Mouse (Mus musculus) urinary bladder, postnatal 25 days (tissue): ENCODE measurements around the gene Sec22c.

Source experiments
- DNase-seq: peaks from one replicate; pipeline ENCODE4 v3.0.0; 2022; ENCODE audit warnings: low spot score

Gene Sec22c

DNA sequence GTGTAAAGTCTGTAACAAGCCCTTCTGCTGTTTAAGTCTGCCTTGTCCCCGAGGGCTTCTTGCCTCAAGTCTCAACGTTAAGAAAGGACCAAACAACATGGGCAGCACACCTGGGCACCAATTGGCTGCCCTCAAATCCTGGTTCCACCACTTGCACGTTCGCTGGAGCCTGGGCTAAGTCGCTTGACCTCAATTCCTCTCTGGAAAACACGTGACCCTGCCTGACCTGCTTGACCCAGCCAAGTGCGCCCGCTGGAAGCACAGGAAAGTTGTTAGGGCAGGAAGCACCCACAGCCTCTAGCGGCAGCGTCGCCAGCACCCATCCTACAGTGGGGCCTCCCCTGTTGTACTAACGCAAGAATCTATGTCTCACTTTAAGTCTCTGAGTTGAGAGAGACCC, 10.6 kb downstream of the Sec22c start:
- no peak for DNase-seq

DNA sequence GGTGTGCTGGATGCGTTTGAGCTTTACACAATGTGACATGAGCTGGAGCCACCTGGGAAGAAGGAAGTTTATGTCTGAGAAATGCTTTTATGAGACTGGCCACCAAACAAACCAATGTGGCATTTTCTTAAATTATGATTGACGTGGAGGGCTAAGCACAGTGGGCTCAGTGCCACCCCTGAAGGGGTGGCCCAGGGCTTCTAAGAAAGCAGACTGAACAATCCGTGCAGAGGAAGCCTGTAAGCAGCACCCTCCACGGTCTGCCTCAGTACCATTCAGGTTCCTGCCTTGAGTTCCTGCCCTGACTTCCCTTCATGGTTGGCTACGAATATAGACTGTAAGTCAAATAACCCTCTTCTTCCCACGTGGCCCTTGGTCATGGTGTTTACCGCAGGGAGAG, 14.6 kb downstream of the Sec22c start:
- no peak for DNase-seq

DNA sequence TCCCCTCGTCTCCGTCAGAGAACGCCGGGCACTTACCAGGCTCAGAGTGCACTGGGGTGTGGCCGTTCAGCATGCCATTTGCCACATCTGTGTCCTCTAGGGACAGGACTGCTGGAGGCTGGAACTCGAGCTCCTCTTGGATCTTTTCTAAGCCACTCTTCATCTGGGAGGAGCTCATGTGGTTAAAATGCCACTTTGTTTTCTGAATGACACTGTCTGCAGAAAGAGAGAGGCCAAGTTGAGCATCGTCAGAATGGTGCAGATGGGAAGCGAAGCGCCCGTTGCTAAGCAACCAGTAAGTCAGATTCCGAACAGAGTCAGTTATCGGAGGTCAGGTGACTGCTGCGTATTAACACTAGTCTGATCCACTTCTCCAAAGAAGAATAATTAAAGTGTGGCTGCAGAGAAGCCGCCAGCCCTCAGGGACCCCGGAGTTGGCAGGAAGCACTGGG, 15.1 kb downstream of the Sec22c start:
- DNase-seq: no peak

DNA sequence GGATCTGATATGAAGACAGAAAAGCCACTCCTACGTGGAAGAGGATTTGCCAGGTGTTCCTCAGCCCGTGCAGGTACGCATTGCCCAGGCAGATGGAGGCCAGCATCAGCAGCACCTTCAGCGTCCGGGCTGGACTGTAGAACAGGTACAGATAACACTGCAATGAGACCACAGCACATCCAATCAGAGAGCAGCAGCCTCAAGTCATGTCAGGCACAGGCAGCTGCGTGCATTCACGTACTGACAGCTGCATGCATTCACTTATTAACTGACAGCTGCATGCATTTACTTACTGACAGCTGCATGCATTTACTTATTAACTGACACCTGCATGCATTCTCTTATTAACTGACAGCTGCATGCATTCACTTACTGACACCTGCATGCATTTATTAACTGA, 20.6 kb downstream of the Sec22c start:
- no peak for DNase-seq

DNA sequence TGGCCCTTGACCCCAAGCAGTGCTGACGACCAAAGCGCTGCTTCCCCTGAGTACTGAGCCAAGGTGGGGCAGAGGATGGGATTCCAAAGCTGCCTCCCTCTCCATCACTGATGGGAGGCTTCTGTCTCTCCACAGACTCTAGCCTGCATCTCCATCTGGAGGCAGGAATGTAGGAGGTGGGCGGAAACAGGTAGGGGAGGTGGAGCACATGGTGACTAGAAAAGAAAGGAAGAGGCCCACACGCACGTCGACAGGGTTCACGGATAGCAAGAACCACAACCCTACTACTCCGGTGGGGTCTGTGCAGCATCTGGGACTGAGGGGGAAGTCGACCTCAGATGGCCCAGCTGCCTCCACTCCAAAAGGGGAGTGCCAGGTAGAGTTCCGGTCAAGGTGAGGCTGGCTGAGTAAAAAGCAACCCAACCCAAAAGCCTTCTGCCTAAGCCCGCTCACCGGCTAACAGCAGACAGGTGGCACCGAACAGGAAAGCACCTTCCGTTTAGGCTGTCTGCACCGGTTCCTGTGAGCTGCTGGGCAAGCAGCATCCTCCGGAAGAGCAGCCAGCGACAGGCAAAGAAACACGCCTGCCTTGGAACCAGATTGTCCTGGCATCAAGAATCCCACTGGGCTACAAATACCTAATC, 23.1 kb downstream of the Sec22c start:
- no peak for DNase-seq

DNA sequence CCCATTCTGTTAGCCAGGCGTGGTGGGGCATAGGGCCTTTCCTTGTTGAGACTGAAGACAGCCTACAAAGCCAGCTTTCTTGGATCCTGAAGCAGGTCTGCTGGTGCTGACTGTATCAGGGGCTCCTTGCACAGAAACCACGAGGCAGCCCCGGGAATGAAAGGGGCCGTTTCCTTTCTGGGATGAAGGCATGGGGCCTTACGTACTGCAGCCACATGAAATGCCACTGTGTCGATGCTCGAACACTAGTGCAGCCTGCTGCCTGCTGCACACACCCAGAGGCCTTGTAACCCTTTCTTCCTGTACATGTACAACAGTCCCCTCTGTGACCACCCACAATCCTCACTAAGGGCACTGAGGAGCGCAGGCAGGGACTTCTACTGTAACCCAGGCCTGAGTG, 24.1 kb downstream of the Sec22c start:
- no peak for DNase-seq

DNA sequence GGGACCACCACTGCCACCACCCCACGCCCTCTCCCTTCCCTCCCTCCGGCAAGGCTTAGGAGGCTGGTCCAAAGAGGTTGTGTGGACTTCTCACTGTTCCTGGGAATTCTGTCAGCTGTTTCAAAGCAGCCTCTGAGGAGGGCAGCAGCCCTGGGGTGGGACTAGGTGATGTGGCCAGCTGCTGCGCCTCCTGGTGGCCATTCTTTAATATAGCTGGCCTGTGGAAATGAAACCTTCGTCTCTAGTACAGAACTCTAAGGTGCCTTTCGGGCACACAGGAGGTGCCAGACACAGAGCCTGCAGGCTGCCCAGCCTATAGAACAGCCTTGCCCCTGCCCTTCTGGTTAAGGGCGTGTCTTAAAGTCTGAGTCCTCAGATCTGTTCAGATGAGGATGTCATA, 25.7 kb downstream of the Sec22c start:
- peak; percentile 43 for DNase-seq

DNA sequence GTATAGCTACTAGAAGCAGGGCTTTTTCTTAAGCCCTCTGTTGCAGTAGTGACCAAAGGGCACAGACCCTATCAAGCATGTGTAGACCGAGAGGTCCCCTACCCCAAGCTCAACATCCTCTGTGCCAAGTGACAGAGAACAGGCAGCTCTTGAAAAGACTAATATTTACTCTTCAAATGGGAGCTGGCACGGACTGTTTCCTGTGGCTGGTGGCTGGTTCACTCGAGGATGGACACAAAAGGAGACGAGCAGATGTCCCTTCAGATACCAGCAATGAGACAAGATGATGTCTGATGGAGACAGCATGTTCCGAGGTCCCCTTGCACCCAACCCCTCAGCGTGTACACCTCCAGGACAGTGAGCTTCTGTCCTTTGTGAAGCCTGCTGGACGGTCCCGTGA, 27.8 kb downstream of the Sec22c start:
- no peak for DNase-seq

DNA sequence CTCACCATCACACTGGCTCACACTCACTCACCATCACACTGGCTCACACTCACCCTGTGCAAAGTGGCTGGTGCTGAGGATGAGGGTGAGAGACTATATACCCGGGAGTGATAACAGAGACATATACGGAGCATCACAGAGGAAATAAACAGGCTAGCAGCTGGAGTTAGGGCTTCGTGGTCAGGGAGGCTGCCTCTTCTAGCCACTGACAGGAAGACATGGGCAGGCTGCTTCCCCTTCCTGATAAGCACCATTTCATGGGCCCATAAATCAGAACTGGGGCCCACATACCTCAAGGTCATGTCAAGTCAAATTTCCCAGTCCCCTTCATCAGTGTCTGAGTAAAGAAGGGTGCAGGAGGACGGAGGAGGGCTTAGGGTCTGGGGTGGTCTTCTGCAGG, 28.2 kb downstream of the Sec22c start:
- DNase-seq: no peak

DNA sequence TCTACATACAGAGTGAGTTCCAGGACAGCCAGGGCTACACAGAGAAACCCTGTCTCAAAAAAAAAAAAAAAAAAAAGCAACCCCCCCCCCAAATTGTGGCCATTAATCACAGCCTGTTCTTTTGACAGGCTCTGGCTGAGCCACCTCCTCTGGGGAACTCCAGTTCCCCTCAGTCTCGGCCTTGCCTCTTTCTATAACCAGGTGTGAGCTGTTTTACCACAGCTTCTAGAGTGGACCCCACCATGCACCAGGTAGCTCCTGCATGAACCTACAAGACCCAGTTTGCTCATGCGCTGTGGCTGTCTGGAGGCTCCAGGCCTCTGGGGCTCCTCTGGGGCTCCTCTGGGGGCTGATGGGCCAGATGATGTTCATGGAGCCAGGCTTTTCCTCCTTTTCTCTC, 29.7 kb downstream of the Sec22c start:
- DNase-seq: no peak

DNA sequence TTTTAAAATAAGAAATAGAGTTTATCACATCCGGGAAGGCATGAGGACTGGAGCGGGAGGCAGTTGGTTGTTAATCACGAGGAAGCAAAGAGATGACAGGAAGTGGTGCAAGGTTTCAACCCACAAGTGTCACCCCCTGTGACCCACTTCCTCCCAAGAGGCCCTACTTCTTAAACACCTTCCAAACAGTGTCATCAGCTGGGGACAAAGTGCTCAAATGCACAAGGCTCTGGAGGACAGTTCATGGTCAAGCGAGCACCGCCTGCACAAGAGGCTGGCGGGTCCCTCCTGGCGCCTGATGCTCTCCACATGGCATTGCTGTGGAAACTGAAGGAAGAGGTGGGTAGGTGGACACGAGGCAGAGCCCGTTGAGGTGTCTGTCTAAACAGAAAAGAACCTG, 30.3 kb downstream of the Sec22c start:
- no peak for DNase-seq

DNA sequence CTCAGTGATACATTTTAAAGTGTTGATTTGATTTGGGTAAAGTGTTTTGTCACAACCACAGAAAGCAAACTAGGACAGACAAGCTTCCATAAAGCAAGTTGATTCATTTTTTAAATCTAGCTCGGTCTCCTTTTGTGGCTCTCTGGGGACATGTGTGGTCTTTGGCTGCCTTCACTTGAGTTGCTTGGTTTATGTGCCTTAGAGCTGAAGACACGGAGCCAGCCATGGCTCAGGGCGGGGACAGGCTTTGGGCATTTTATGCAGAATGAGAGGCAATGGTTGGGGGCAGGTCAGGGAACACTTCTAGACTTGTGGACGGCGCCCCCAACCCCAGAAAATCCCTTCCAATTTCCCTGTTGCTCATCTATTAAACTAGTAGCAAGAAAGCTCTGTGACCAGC, 31.6 kb downstream of the Sec22c start:
- no peak for DNase-seq

DNA sequence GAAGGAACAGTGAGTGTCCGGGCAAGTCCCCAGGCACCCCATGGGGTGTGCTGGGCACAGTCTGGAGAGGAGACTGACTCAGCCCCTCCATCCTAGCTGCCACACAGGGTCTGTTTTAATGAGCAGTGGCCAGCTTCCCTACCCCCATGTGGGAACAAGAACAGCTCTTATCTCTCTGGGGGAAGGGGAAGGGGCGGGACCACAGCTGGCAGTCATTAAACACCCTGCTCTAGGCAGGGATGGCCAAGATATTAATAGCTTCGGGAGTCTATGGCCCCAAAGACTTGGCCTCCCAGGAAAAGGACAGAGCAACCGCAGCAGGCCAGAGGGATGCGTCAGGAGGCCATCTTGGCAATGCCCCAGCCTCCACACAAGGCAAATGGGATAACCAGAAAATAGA, 33.0 kb downstream of the Sec22c start:
- no peak for DNase-seq

DNA sequence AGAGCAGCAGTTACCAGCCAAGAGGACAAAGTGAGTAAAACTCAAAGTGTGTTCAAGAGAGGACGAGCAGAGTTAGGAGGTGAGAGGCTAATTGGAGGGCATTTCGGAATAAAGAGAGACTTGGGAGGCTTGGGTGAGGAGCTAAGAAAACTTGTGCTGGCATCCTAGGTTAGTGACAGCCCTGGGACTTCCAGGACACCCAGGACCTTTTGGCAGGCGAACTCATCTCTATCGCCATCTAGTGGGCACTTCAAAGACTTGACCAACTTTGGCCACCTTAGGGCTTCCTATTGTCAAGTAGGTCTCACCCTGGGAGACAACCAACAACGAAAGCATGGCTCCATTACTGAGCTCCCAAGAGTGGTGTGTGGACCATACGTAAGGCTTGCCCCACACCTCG, 34.0 kb downstream of the Sec22c start:
- DNase-seq: peak; percentile 22

DNA sequence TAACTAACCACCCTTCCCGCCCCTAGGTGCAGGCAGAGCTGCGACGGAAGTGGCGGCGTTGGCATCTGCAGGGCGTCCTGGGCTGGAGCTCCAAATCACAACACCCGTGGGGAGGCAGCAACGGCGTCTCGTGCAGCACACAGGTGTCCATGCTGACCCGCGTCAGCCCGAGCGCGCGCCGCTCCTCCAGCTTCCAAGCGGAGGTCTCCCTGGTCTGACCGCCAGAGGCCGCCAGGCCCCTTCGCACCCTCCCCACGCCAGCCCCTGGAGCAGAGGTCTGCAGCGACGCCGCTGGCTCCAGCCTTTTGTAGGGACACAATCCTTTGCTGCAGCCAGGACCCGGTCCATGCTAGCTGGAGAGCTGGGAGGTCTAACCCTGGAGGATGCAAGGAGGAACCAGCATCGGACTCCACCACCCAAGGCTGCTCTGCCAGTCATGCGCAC, 35.9 kb downstream of the Sec22c start:
- DNase-seq: peak; percentile 50

DNA sequence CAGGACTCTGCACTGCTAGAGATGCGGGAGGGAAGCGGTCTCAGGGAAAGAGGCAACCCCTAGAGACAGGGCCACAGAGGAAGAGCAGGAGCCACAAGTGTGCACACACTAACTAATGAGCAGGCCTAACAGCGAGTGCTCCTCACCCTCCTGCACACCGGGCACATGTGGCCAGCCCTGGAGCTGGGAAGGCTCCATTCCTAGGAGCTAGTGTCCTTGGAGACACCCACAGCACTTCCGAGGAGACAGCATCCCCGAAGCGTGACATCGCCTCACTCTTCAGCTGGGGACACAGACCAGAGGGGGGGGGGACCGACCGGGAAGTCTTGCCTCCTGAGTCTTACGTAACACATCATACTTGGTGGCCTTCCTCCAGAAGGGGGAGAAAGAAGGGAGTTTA, 37.5 kb downstream of the Sec22c start:
- DNase-seq: no peak

DNA sequence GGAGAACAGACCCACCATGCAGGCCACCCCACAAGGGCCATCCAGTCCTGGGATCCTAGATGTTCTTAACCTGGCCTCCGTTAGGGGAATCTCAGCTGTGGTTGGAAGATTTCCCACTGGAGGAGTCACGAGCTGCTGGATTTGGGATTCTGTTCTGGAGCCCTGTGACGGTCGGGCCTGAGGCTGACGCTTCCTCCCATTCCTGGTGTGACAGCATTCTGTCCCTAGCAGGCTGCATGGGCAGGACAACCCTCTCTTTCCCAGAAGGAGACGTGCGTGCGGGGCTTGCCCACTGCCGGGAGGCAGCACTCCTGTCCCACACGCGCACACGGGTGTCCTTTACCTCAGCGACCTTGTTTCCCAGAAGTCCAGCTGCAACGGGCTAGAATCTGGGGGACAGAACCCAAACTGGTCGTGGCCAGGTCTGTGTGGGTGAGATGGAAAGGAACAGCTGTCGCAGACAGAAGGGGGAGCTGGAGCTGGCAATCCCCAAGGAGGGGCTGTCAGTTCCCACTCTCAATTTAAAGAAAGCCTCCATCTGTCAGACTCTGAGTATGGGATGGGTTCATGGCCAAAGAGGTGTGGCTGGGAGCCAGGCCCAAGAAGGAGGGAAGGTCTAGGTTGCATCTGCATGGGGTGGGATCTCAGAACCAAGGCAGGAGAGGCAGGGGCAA, 38.2 kb downstream of the Sec22c start:
- DNase-seq: no peak

DNA sequence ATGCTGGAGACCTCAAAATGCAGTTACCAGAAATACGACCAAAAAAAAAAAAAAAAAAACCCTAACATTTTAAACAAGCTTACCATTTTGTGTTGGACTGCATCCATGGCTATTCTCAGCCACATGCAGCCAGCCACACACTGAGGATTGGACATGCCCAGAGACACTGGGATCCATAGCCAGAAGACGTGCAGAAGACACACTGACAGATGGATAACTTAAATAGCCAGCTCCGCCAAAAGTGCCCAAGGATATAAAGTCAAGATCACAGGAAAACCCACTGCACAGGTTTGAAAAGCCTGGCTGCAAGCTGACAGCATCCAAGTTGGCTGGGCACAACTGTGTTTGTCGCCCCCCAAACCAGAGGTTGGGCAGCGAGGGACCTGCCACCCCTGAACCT, 41.2 kb downstream of the Sec22c start:
- no peak for DNase-seq

DNA sequence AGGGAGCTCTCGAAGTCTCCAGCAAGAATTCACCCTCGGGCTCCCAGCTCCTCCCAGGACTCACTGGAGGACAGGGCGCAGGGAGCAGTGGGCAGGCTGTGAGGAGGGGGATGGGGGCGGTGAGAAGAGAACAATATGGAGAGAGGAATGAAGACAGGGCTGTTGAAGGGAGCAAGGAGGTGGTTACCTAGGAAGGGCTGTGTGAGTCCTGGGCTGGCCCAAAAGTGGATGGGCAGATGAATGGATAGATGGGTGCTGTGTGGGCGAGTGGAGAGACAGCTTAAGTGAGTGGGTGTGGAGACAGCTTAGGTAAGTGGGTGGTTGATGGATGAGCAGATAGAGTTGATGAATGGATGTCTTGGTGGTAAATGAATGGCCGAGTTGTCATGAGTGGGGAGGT, 41.8 kb downstream of the Sec22c start:
- DNase-seq: no peak

DNA sequence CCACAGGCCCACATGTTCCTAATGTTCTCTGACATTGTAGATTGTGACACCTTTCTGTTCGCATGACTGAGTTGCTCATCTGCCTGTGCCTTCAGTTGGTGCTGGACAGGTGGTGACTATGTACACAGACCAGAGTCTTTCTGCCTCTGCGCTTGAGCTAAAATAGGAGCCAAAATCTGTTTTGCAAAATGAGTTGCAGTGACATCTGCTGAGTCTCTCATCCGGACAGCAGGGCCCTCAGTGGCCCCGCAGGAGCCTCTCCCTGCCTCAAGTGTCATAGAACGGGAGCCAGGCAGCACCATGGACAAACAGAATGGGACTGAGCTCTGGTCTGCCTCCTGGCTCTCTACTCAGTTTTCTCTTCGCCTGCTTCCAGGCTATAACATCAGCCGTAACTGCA, 45.5 kb downstream of the Sec22c start:
- DNase-seq: no peak

DNA sequence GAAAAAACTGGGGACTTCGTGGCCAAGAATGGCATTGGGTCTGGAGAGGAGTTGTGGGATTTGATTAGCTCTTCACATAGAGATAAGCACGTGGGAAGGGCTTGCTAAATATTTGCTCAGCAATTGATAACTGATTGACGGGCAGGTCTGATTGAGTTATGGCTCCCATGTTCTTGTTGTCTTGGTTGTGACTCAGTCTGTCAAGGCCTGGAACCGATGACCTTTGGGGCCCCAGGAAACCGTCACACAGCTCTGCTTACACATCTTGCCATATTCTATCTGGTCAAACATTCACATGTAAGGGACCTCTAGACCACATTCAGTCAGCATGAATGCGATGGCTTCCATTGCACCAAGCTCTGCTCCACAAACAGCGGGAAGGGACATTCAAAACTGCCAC, 47.0 kb downstream of the Sec22c start:
- no peak for DNase-seq

DNA sequence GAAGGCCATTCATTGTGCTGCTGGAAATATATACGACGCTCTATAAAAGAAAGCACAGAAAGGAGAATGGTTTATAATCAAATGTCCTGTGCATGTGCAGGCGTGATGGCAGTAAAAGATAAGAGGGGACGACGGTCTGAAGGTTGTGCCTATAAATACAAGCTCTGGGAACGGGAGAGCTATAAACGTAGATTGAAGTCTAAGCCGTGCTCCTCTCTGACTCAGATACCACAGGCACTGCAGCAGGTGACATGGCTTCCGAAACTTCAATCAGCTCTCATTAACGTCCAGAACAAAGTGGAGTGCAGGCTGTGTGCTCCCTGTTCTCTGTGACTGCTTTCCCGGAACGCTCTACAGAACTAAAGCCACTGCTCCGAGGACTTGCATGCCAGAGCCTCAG, 48.1 kb downstream of the Sec22c start:
- no peak for DNase-seq

DNA sequence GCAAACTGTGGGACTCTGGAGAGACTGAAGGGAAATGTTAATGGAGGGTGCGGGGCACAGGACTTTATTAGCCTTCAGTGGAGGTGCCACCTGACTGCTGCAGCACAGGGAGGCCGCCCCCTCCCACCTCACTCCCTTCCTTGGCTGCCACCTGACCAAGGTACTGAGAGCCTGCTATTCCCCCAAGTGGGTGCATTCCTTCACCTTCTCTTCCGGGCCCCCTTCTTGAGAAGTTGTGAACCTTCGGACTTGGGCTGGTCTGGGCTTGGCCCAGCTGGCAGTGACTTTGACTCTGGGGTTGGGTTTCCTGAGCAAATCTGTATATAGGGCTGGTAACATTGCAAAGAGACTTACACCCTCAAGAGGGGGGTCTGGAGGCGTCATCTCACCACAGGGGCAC, 49.0 kb downstream of the Sec22c start:
- DNase-seq: no peak

DNA sequence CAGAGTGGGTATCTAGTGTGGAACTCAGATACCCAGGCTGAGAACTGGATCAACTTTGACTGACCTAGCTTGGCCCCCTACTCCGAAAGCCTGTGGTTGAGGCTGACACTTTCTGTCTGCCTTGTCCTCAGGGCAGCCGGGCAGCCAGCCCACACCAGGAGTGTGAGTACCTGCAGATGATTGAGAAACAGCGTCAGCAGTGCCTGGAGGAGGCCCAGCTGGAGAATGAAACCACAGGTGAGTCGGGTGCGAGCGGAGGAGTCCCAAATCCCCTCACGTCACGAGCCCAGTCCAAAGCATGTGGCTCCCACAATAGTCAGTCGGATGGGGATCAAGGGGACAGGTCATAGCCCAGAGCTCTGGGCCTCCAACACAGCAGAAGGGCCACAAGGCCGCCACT, 51.6 kb downstream of the Sec22c start:
- no peak for DNase-seq
